Mouse (Mus musculus): ENCODE data around the gene Elp4. TPM values are rescaled to one million over a fixed set of nuclear protein-coding genes. Genes with fewer than 3 reads are reported as not detected.

The Elp4 gene
- polyA plus RNA-seq, 1 experiment = 3.3 TPM

DNA sequence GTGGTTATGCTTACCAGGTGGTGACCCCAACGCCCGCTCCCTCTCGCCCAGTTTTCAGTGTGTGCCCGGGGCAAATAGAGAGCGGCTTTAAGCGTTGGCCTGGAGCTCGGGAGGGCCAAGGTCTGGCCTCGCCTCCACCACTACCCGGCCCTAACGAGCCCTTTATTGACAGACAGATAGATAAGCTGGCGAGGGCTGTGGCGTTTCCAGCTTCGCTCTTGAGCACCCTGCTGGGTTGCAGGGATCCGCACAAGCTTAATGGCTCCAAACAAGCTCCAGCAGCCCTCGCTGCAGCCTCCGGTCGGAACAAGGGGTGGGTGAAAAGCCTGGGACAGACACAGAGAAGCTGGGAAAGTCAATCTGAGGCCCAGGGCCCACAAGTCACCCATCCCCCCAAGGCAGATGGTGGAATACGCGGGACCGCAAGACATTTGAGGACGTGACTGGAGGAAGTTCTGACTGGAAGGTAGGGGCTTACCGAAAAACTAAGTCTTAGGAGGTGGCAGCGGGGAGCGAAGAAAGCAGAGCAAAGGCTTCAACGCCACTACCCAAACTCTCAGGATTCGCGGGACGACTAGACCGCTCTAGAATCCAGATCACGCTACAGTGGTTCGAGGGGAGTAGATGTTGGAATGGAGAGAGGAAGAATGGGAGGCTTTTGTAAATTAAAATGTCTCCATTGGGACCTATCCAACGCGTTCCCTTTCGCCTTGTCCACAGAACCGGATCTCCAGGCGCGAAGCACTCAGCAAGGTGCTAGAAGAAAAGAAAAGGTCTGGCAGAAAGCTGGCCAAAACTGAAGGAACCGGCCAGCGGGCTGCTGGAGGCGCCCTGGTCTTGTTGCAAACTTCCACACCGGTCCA, 237.4 kb downstream of the Elp4 start:
- TF ChIP-seq CTCF (IDR thresholded peaks at IDR 0.05; ENCODE audit: control insufficient read depth, insufficient read depth, insufficient replicate concordance, low read depth, low read length) = no peak
- Histone ChIP-seq H3K27me3 (ENCODE audit: control insufficient read depth, insufficient read depth, low read length) (peaks cover 18% of the 10 kb centered on the region), H3K4me1 (ENCODE audit: control insufficient read depth, insufficient read depth, low read length) (peaks cover 18% of the 10 kb centered on the region), H3K27ac (ENCODE audit: control insufficient read depth, insufficient read depth, low read depth, low read length) (no peak overlapping the region), H3K36me3 (ENCODE audit: control insufficient read depth, insufficient read depth, low read length) (no peaks in the 10 kb centered on the region), H3K4me3 (ENCODE audit: control insufficient read depth, low read depth, low read length) (no peak overlapping the region; the same call in 1 of the 2 replicates)

DNA sequence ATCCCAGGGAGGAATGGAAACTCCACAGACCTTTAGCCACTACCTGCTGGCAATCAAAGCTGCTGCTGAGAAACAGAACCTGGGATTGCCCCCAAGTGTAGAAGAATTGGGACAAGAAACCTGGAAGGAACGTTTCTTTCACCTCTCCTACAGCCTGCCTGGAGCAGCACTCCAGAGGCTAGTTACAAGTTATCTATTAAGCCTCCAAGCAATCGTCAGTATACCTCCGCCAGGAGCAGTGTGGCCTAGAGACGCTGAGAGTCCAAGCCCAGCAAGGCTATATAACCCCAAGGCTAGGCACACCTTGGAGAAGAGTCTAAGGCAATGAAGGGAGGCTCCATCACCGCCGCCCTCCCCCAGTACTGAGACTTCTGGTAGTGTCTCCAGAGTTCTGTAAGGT, 238.0 kb downstream of the Elp4 start:
- Histone ChIP-seq H3K4me1 (ENCODE audit: control insufficient read depth, insufficient read depth, low read length) (peaks cover 18% of the 10 kb centered on the region), H3K27ac (ENCODE audit: control insufficient read depth, insufficient read depth, low read depth, low read length) (no peak overlapping the region), H3K4me3 (ENCODE audit: control insufficient read depth, low read depth, low read length) (no peak overlapping the region; the same call in 1 of the 2 replicates)

DNA sequence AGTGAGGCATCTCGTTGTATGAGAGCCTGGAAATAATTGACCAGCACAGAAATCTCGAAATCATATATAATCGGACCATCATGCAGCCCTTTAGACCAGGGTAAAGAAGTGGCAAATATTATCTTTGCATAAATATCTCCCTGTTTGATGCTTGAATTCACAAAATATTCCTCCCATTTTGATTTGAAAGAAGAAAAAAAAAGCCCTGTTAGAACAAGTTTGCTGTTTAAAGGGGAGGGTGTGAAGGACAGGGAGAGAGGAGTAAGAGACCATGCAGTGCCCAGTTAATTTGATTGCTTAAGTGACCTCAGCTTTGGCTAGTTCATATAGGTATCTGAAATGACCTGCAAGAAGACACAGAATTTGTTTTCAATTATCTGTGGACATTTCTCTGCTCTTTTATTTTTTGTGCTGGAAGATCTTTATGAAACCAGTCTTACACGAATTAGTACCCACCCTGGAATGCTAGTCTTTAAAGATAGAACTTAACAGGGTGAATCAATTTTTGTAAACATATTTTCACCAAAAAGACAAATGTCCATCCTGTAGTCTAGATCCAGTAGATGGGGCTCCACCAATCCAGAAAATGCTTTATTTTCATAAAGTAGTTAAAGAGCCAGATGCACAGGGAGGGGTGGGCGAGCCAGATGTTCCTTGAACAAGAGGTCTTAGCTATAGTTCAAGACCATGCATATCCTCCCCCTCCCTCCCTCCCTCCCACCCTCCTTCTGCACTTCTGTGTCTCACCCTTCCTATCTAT, 238.7 kb downstream of the Elp4 start:
- TF ChIP-seq CTCF (IDR thresholded peaks at IDR 0.05; ENCODE audit: control insufficient read depth, insufficient read depth, insufficient replicate concordance, low read depth, low read length) = no peak
- TF ChIP-seq POLR2A (IDR thresholded peaks at IDR 0.05; ENCODE audit: control insufficient read depth, low read depth, low read length) = no peak
- H3K27me3 ChIP-seq (ENCODE audit: control insufficient read depth, insufficient read depth, low read length) = peaks cover 19% of the 10 kb centered on the region

More for the DNA sequence above, 238.0 kb downstream of the Elp4 start:
- H3K27me3 ChIP-seq (ENCODE audit: control insufficient read depth, insufficient read depth, low read length) = peaks cover 18% of the 10 kb centered on the region
- TF ChIP-seq POLR2A (IDR thresholded peaks at IDR 0.05; ENCODE audit: control insufficient read depth, low read depth, low read length) = no peak
- no peak for TF ChIP-seq CTCF (IDR thresholded peaks at IDR 0.05; ENCODE audit: control insufficient read depth, insufficient read depth, insufficient replicate concordance, low read depth, low read length)
- no peaks in the 10 kb centered on the region for H3K36me3 ChIP-seq (ENCODE audit: control insufficient read depth, insufficient read depth, low read length)

DNA sequence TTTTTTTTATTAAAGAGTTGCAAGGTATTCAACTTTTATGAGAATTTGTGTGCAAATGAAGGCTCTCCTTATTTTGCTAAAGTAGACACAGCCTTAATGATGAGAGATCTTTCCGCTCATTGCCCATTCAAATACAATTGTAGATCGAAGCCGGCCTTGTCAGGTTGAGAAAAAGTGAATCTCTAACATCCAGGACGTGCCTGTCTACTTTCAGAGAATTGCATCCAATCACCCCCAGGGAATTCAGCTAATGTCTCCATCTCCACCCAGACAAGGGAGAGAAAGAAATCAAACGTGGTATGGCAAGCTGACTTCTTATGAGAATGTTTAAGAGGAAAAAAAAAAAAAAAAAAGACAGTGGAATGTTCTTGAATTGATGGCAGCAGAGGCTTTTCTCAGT, 239.4 kb downstream of the Elp4 start:
- H3K27ac ChIP-seq (ENCODE audit: control insufficient read depth, insufficient read depth, low read depth, low read length) = no peak overlapping the region
- H3K4me3 ChIP-seq (ENCODE audit: control insufficient read depth, low read depth, low read length) = no peak overlapping the region
- no peaks in the 10 kb centered on the region for H3K36me3 ChIP-seq (ENCODE audit: control insufficient read depth, insufficient read depth, low read length)
- peaks cover 20% of the 10 kb centered on the region for H3K27me3 ChIP-seq (ENCODE audit: control insufficient read depth, insufficient read depth, low read length)
- TF ChIP-seq CTCF (IDR thresholded peaks at IDR 0.05; ENCODE audit: control insufficient read depth, insufficient read depth, insufficient replicate concordance, low read depth, low read length) = no peak
- no peak for TF ChIP-seq POLR2A (IDR thresholded peaks at IDR 0.05; ENCODE audit: control insufficient read depth, low read depth, low read length)
- H3K4me1 ChIP-seq (ENCODE audit: control insufficient read depth, insufficient read depth, low read length) = peaks cover 22% of the 10 kb centered on the region

More for the DNA sequence above, 238.7 kb downstream of the Elp4 start:
- H3K36me3 ChIP-seq (ENCODE audit: control insufficient read depth, insufficient read depth, low read length) = no peaks in the 10 kb centered on the region
- no peak overlapping the region for H3K4me3 ChIP-seq (ENCODE audit: control insufficient read depth, low read depth, low read length)
- peaks cover 20% of the 10 kb centered on the region for H3K4me1 ChIP-seq (ENCODE audit: control insufficient read depth, insufficient read depth, low read length)
- no peak overlapping the region for H3K27ac ChIP-seq (ENCODE audit: control insufficient read depth, insufficient read depth, low read depth, low read length)

DNA sequence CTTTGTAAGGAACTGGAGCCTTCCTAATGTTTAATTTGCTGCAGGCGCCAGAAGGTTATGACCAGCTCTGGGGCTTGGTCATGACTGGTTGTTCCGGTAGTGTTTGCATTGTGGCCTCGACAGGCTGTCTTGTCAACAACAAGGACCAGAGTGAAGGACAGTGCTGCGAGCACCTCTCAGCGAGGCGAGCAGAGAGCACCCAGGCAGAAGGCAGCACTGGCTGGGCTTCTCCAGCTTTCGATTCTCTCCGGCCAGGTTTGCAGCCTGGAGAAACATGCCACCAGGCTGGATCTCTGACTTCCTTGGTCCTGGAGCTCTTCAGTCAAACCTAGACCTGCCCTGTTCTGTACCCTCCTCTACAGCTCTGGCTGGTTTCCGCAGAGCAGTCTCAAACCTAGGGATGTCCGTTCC, 241.3 kb downstream of the Elp4 start:
- H3K4me3 ChIP-seq (ENCODE audit: control insufficient read depth, low read depth, low read length) = no peak overlapping the region
- H3K36me3 ChIP-seq (ENCODE audit: control insufficient read depth, insufficient read depth, low read length) = no peaks in the 10 kb centered on the region
- H3K27me3 ChIP-seq (ENCODE audit: control insufficient read depth, insufficient read depth, low read length) = peaks cover 6% of the 10 kb centered on the region
- no peak overlapping the region for H3K27ac ChIP-seq (ENCODE audit: control insufficient read depth, insufficient read depth, low read depth, low read length)
- no peak for TF ChIP-seq POLR2A (IDR thresholded peaks at IDR 0.05; ENCODE audit: control insufficient read depth, low read depth, low read length)
- TF ChIP-seq CTCF (IDR thresholded peaks at IDR 0.05; ENCODE audit: control insufficient read depth, insufficient read depth, insufficient replicate concordance, low read depth, low read length) = no peak
- H3K4me1 ChIP-seq (ENCODE audit: control insufficient read depth, insufficient read depth, low read length) = peaks cover 11% of the 10 kb centered on the region

DNA sequence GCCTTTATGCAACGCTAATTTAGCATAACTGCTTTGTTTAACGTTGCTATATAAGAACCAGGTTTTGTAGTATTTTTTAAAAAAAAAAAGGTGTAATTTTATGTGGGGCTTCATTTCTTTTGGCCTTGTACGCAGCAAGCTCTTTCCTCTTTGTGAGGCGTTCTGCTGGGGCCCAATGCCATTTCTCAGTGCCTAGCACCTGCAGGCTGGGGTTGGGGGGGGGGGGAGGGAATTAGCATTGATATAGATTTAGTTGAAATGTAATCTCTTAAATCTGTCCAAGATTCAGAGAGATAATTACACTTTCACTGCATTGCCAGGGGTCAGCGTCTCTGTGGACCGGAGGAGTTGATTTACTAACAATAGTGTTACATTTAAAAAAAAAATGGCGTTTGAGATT, 241.8 kb downstream of the Elp4 start:
- Histone ChIP-seq H3K27ac (ENCODE audit: control insufficient read depth, insufficient read depth, low read depth, low read length) (no peak overlapping the region), H3K27me3 (ENCODE audit: control insufficient read depth, insufficient read depth, low read length) (peaks cover 6% of the 10 kb centered on the region), H3K4me3 (ENCODE audit: control insufficient read depth, low read depth, low read length) (no peak overlapping the region), H3K4me1 (ENCODE audit: control insufficient read depth, insufficient read depth, low read length) (peaks cover 10% of the 10 kb centered on the region), H3K36me3 (ENCODE audit: control insufficient read depth, insufficient read depth, low read length) (no peaks in the 10 kb centered on the region)
- TF ChIP-seq POLR2A (IDR thresholded peaks at IDR 0.05; ENCODE audit: control insufficient read depth, low read depth, low read length) = no peak
- TF ChIP-seq CTCF (IDR thresholded peaks at IDR 0.05; ENCODE audit: control insufficient read depth, insufficient read depth, insufficient replicate concordance, low read depth, low read length) = no peak

DNA sequence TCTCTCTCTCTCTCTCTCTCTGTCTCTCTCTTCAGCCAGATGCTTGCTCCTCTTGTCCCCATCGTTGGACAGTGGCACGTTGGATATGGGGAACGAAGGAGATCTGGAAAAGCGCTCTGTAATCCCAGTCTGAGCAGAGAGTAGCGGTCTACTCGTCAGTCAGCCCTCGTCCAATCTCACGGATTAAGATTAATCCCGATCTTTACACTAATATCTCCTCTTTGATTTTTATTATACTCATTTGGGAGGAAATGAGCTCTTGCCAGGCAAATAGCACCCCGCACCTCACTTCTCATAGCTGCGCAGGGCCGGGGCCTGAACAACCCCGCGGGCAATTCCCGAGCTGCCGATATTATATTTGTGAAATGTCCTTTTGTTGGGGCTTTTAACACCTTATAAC, 242.2 kb downstream of the Elp4 start:
- Histone ChIP-seq H3K4me3 (ENCODE audit: control insufficient read depth, low read depth, low read length) (no peak overlapping the region), H3K27me3 (ENCODE audit: control insufficient read depth, insufficient read depth, low read length) (peaks cover 6% of the 10 kb centered on the region), H3K36me3 (ENCODE audit: control insufficient read depth, insufficient read depth, low read length) (no peaks in the 10 kb centered on the region), H3K27ac (ENCODE audit: control insufficient read depth, insufficient read depth, low read depth, low read length) (no peak overlapping the region), H3K4me1 (ENCODE audit: control insufficient read depth, insufficient read depth, low read length) (peaks cover 10% of the 10 kb centered on the region)
- TF ChIP-seq CTCF (IDR thresholded peaks at IDR 0.05; ENCODE audit: control insufficient read depth, insufficient read depth, insufficient replicate concordance, low read depth, low read length) = no peak
- no peak for TF ChIP-seq POLR2A (IDR thresholded peaks at IDR 0.05; ENCODE audit: control insufficient read depth, low read depth, low read length)
